Mouse (Mus musculus) adrenal gland, postnatal 0 days (tissue): Measurements from ENCODE around the gene Hmbs. TPM values are rescaled to one million over a fixed set of nuclear protein-coding genes. Genes with fewer than 3 reads are reported as not detected.

Experiments
- microRNA-seq: library from miRNA; unstranded; fragments of <30 nt; microRNA quantifications from one replicate; pipeline ENCODE4, GENCODE M21; 2016; ENCODE audit warnings: borderline replicate concordance; ENCODE audit not compliant: insufficient number of aligned reads
- polyA plus RNA-seq: library from polyadenylated mRNA; unstranded; fragments of >200 nt; fragmentation: Nextera tagmentation; extraction: Ambion mirVana; gene quantifications from 2 replicates; pipeline ENCODE4 v1.2.1, GENCODE M21; 2015

Hmbs gene
- polyA plus RNA-seq = 110 and 170 TPM in 2 replicates

GRCm38 (mm10) chr9:44343781-44344421 is at the start of gene Hmbs:
Gene Hmbs, minus strand, starts transcription at chr9:44344228.

GRCm38 (mm10) chr9:44379054-44379834 is 35.2 kb upstream of the Hmbs start, which contains the start of gene Hyou1:
Gene Hyou1, plus strand, starts transcription at chr9:44379490.

GRCm38 (mm10) chr9:44361190-44361917 is 17.3 kb upstream of the Hmbs start, which contains the start of gene Vps11:
Gene Vps11, minus strand, starts transcription at chr9:44361670.

GRCm38 (mm10) chr9:44334396-44335330 is 9.4 kb downstream of the Hmbs start, which contains the start of gene H2afx:
Gene H2afx, plus strand, starts transcription at chr9:44334694.

GRCm38 (mm10) chr9:44325768-44326370 is 18.2 kb downstream of the Hmbs start, which contains the start of gene Dpagt1:
Gene Dpagt1, plus strand, starts transcription at chr9:44326019.

GRCm38 (mm10) chr9:44319887-44320798 is 23.9 kb downstream of the Hmbs start, which contains the start of gene C2cd2l:
Gene C2cd2l, minus strand, starts transcription at chr9:44320285.

GRCm38 (mm10) chr9:44305466-44306079 is 38.5 kb downstream of the Hmbs start, which contains the start of gene Hinfp:
Gene Hinfp, minus strand, starts transcription at chr9:44305671.

GRCm38 (mm10) chr9:44288076-44288958 is 55.7 kb downstream of the Hmbs start, which contains the start of gene Abcg4:
Gene Abcg4, minus strand, starts transcription at chr9:44288615.

Small RNAs within 50 kb of the gene (microRNA-seq; reads per million reads assigned to microRNA genes)
- not detected for gene Gm44335

Other genes with a start within 250 kb of the Hmbs start
- 0.03 and 0.11 TPM in 2 replicates for gene Mfrp, start 242.5 kb downstream of the Hmbs start, polyA plus RNA-seq
- 12.8 and 16.9 TPM in 2 replicates for gene C1qtnf5, start 237.0 kb downstream of the Hmbs start, polyA plus RNA-seq
- 0.16 and 0.28 TPM in 2 replicates for gene Gm49380, start 230.7 kb downstream of the Hmbs start, polyA plus RNA-seq
- 22.4 and 35.7 TPM in 2 replicates for gene Rnf26, start 230.7 kb downstream of the Hmbs start, polyA plus RNA-seq
- 27.4 and 36.3 TPM in 2 replicates for gene Mcam, start 209.8 kb downstream of the Hmbs start, polyA plus RNA-seq
- 5.7 and 7.4 TPM in 2 replicates for gene Cbl, start 110.2 kb downstream of the Hmbs start, polyA plus RNA-seq
- 2.3 and 4.2 TPM in 2 replicates for gene Ccdc153, start 103.6 kb downstream of the Hmbs start, polyA plus RNA-seq
- 0.32 and 0.58 TPM in 2 replicates for gene Pdzd3, start 92.8 kb downstream of the Hmbs start, polyA plus RNA-seq
- 14.2 and 22.7 TPM in 2 replicates for gene Nlrx1, start 75.6 kb downstream of the Hmbs start, polyA plus RNA-seq
- gene Abcg4, start 55.6 kb downstream of the Hmbs start, polyA plus RNA-seq = 8.9 and 12.6 TPM in 2 replicates
- gene Hinfp, start 38.6 kb downstream of the Hmbs start, polyA plus RNA-seq = 9.4 and 11.5 TPM in 2 replicates
- 10.9 and 11.3 TPM in 2 replicates for gene C2cd2l, start 23.9 kb downstream of the Hmbs start, polyA plus RNA-seq
- 27.4 and 35.8 TPM in 2 replicates for gene Dpagt1, start 18.2 kb downstream of the Hmbs start, polyA plus RNA-seq
- 99.2 and 108 TPM in 2 replicates for gene H2afx, start 9.5 kb downstream of the Hmbs start, polyA plus RNA-seq
- gene Vps11, start 17.4 kb upstream of the Hmbs start, polyA plus RNA-seq = 27.1 and 43.2 TPM in 2 replicates
- 11.9 and 23.6 TPM in 2 replicates for gene Hyou1, start 35.3 kb upstream of the Hmbs start, polyA plus RNA-seq
- gene Slc37a4, start 52.6 kb upstream of the Hmbs start, polyA plus RNA-seq = 21.6 and 31.8 TPM in 2 replicates
- 2,801 and 4,350 TPM in 2 replicates for gene Rps25, start 62.9 kb upstream of the Hmbs start, polyA plus RNA-seq
- gene Trappc4, start 63.4 kb upstream of the Hmbs start, polyA plus RNA-seq = 160 and 163 TPM in 2 replicates
- 17.8 and 22.2 TPM in 2 replicates for gene Ccdc84, start 74.3 kb upstream of the Hmbs start, polyA plus RNA-seq
- gene Foxr1, start 96.9 kb upstream of the Hmbs start, polyA plus RNA-seq = not detected in 2 replicates
- 0.11 TPM in 1 of 2 replicates, not detected in the other for gene Upk2, start 110.7 kb upstream of the Hmbs start, polyA plus RNA-seq
- 8.2 and 8.6 TPM in 2 replicates for gene Bcl9l, start 138.6 kb upstream of the Hmbs start, polyA plus RNA-seq
- gene Cxcr5, start 217.6 kb upstream of the Hmbs start, polyA plus RNA-seq = 0.08 and 0.16 TPM in 2 replicates